Mouse (Mus musculus) ovary, postnatal 36 days (tissue): ENCODE results near the gene Akr1cl.
"Not testable (repeated sequence)": the region's sequence is repeated elsewhere in the genome, so short reads cannot be mapped to it uniquely, and the experiment has no call there.

Source experiments
- DNase-seq: peaks from one replicate; pipeline ENCODE4 v3.0.0; 2022; ENCODE audit warnings: low spot score, mixed read lengths

The Akr1cl gene

GRCm38 (mm10) chr1:65032641-65033040 is at the start of gene Akr1cl:
TSS of gene Akr1cl (minus strand) at chr1:65032759.
- no peak for DNase-seq

GRCm38 (mm10) chr1:65082188-65082587 is 49.6 kb upstream of the Akr1cl start, which contains the start of gene Crygb:
TSS of gene Crygb (minus strand) at chr1:65082288.
- no peak for DNase-seq

DNA sequence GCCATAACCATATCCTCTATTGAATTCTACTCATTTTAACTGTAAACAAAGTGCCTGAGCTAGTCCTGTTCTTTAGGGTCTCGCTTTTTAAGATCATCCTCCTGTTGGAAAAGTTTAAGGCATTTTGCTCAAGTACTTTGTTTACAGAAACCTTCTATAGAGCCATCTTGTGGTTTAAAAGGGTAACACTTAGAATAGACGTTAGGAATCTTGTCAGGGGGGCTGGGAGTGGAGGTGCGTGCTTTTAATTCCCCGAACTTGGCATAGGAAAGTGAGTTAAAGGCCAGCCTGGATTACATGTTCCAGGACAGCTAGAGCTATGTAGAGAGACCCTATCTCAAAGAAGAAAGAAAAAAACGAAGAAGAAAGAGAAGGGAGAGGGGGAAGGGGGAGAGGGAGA is 43.0 kb upstream of the Akr1cl start:
- no peak for DNase-seq

DNA sequence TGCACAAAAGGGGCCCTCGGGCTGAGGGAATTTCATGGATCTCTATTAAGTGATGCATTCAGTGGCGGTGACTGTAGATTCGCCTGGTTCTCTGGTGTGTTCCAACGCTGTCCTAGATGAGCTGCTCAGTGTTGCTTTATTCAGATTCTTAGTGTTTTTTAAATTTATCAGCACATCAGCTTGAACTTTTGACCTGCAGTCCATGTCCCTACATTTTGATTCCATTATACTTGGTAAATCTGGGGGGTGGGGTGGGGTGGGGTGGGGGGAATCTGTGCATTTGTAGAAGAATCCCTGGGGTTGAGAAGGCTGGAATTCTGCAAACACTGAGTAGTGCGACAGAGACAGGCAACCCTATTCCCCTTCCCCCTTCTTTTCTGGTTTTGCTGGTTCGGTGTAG is 41.0 kb upstream of the Akr1cl start, which contains the start of gene Crygc:
Crygc (minus strand) TSS at position 101 of the 400 bp plus-strand sequence.
- DNase-seq: no peak

DNA sequence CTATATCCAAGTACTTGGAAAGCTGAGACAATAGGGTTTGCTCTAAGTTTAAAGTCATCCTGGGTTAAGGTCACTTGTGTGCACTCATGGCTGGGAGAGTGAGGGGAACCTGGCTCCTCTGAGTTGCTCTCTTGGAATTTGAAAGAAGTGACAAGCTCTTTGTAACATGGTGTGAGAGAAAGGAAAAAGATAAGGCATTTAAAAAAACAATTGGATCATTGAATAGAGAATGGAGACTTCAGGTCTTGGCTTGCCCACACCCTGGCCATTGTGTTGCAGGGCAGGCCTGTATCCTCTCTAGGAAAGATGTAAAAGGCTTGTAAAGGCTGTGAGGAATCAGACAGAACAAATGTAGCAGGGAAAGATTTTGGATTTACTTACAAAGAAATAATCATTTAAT is 35.3 kb upstream of the Akr1cl start:
- no peak for DNase-seq

- no peak for DNase-seq
Observed at GRCm38 (mm10) chr1:65064201-65064600, 31.6 kb upstream of the Akr1cl start.

DNA sequence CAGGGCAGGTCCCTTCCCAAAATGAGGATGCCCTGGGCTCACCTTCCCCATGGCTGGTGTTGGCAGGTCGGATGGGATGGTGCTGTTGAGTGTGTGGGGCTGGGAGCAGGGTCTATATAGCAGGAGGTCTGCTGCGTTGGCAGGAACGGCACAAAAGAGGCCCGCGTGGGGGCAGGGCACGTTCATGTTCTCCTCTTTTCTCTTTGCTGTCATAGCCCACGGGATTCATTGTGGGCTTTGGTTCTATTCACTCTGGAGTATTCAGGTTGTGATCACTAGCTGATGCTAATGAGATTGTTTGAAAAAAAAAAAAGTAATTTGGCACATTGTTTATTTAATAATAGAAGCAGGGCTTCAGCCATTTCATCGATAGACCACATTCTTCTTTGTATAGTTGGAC is 30.8 kb upstream of the Akr1cl start, which contains the start of gene Crygd:
Crygd (minus strand) TSS at position 101 of the 400 bp plus-strand sequence.
- DNase-seq: no peak

DNA sequence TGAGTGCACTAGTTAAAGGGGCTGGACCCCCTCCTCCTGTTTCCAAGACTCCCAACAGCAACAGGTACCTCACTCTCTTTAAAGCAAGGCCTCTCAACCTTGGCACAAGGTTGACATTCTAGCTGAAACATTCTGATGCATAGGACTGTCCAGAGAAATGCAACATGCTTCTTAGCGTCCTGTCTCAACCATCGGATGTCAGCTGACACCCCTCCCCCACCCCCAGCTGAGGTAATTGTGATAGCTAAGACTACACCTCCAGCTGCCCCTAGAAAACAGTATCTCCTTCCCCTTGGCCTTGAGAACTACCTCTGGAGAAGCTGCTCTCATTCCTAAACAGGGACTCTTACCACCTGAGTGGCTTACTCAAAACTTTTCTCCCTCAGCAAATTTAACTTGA is 19.6 kb upstream of the Akr1cl start:
- DNase-seq: no peak

GRCm38 (mm10) chr1:65051696-65052095 is 19.1 kb upstream of the Akr1cl start:
- DNase-seq: no peak

DNA sequence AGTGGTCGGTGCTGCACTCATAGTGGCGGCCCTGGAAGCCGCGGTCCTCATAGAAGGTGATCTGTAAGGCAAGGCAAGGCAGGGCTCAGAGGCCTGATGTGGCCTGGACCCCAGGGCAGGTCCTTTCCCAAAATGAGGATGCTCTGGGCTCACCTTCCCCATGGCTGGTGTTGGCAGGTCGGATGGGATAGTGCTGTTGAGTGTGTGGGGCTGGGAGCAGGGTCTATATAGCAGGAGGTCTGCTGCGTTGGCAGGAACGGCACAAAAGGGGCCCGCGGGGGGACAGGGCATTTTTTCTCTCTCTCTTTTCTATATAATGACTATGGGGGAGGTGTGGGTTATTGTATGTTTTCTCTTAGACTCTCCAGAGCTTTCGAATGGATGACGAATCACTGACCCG is 18.4 kb upstream of the Akr1cl start, which contains the start of gene Cryge:
Cryge (minus strand) TSS at position 198 of the 400 bp plus-strand sequence.
- not testable (repeated sequence) for DNase-seq

- peak; percentile 51 for DNase-seq
Observed at GRCm38 (mm10) chr1:65048781-65049180, 16.2 kb upstream of the Akr1cl start.

GRCm38 (mm10) chr1:65046401-65047109 is 14.0 kb upstream of the Akr1cl start:
- DNase-seq: no peak

GRCm38 (mm10) chr1:65043433-65043832 is 10.9 kb upstream of the Akr1cl start:
- peak; percentile 54 for DNase-seq

- DNase-seq: no peak
Observed at GRCm38 (mm10) chr1:65041837-65042236, 9.3 kb upstream of the Akr1cl start.

DNA sequence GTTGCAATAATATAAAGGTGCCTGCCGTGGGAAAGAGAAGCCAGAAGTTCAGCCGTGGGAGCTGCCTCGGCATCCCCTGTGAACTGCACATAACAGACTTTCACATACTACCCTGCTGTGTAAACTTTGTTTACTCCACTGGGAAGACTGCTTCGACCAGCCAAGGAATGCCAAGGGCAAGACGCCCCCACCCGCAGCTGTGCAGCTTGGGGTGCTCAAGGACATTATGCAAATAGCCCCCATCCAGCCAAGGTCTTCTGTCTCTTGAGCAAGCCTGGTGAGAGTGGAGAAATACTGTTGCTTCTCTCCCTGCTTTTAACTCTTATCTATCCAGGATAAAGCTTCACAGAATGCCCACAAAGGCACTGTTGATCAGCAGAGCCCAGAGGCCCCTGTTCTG is 8.2 kb upstream of the Akr1cl start:
- DNase-seq: peak; percentile 92

DNA sequence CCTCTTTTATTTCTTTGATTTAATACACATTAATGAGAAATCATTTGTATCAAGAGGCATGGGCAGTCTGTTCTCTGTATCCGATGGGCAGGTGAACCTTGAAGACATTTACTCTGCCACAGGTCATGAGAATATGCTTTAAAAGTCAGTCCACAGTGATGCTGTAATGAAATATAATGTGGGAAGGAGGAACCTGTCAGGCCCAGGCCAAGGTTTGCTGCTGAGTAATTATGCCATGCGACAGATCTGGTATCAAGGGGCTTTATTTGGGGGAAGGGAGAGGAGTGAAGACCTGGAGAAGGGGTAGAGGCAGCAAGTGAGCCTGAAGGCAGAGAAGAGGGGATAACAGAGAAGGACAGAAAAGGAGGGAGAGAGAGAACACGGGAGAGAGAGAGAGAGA is 7.1 kb upstream of the Akr1cl start:
- no peak for DNase-seq

GRCm38 (mm10) chr1:65037542-65037941 is 5.0 kb upstream of the Akr1cl start:
- no peak for DNase-seq

DNA sequence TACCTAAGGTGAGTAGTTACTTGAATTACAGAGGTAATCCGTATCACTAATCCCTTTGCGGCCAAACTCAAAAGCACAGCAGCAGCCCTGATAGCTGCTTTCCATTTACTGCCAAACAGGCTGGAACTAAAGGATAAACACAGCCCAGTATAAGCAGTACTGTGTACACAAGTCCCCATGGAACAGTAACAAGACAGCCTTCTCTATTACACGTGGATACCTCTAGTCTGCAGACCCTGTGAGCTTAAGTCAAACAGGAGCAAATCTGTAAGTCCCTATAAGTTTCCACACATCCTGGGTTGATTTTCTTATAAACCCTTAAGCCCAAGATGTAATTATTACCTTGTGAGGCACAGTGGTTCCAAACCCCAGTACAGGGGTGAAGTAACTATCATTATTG is 3.0 kb upstream of the Akr1cl start:
- no peak for DNase-seq

- DNase-seq: no peak
Observed at GRCm38 (mm10) chr1:65028206-65028605, 4.4 kb downstream of the Akr1cl start.

DNA sequence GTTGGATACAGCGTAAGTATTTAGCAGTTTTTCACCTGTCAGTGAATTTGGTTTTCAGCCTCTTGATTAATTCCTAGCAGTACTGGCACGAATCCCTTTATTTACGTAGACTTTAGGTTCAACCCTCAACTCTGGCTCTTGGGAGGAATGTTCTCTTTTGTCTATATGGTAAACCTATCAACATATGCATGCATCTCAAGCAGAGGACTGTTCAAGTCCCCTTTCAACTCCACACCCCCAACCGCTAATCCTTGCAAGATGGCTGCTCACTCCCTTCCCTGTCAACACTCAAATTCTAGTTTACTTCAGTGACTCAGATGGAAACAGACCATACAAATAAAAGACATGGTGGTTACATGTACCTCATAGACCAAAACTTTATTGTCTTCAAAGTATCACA is 19.8 kb downstream of the Akr1cl start:
- no peak for DNase-seq

DNA sequence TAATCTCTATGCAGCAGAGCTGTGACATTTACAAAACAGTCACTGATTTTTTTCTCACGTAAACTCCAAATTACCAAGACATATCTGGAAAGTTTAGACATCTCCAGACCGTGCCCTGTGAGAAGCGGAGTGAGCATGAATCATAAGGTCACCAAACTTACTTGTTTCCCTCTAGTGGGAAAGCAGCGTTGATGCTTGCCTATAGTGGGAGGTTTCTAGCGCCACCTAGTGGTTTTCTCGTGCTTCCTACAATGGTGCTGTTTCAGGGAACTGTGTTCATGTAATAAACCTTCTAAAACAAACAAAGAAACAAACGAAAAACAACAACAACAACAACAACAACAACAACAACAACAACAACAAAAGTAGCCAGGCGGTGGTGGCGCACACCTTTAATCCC is 22.4 kb downstream of the Akr1cl start:
- DNase-seq: no peak

GRCm38 (mm10) chr1:65005575-65005974 is 27.0 kb downstream of the Akr1cl start:
- DNase-seq: no peak

DNA sequence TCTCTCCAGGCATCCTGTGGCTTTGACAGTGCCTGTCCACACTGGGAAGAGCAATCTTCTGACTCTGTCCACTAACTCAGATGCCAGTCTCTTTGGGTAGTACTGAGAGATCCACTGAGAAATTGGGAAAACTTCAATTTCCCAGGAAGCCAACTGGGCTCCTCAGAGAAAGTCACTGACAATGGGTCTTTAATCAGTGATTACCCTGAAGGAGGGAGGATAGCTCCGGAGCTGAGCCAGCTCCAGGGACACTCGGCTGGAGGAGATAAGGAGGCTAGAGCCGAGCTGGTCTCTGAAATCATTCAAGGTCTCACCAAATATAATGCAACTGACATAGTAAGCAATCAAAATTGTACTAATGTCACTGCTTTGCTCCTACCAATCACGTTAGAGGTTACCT is 28.0 kb downstream of the Akr1cl start:
- no peak for DNase-seq

DNA sequence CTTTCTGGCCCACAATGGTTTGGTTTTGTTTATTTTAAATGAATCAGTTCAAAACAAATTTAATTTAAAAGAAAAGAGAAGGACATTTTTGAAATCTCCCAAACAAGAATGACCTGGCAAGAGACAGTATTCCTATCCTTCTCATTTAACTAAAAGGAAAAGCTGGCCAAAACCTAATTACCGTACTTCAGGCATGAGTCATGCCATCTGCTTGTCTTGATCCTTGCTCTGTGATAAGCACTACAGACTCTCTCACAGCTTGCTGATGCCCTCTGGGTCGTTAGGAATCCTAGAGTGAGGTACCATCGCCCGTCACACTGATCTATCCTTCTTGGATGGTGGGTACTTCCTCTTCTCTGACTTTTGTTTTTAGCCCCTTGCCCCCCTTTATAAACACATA is 39.4 kb downstream of the Akr1cl start:
- DNase-seq: no peak
